Mouse (Mus musculus) intestine, embryonic 14.5 days (tissue): ENCODE results near the gene Wdr48. TPM values are rescaled to one million over a fixed set of nuclear protein-coding genes. Genes with fewer than 3 reads are reported as not detected.

Source experiments
- ATAC-seq: fragments of 200-750 bp; cut with Nextera tagmentation; replicated peaks from 2 replicates; pipeline ENCODE4 v1.8.0; 2017; ENCODE audit warnings: low read depth, moderate number of reproducible peaks, moderate TSS enrichment, moderate library complexity; ENCODE audit not compliant: low FRiP score, low TSS enrichment
- DNase-seq: peaks from one replicate; pipeline ENCODE4 v3.0.0-alpha.2; 2018; ENCODE audit warnings: low spot score
- H3K27ac ChIP-seq: fragments of 300-500 bp; sonication (generic); 2 replicates; pipeline ENCODE4 v1.5.1; 2014; ENCODE audit warnings: low read depth, mild to moderate bottlenecking, control low read depth
- H3K27me3 ChIP-seq: fragments of 300-500 bp; sonication (generic); replicated peaks from 2 replicates; pipeline ENCODE4 v1.6.1; 2014; ENCODE audit warnings: low read length, control low read depth; ENCODE audit not compliant: control insufficient read depth, insufficient read depth
- H3K36me3 ChIP-seq: fragments of 300-500 bp; sonication (generic); 2 replicates; pipeline ENCODE4 v1.6.1; 2014; ENCODE audit warnings: low read length, control low read depth; ENCODE audit not compliant: control insufficient read depth, insufficient read depth
- H3K4me1 ChIP-seq: fragments of 300-500 bp; sonication (generic); replicated peaks from 2 replicates; pipeline ENCODE4 v1.6.1; 2014; ENCODE audit warnings: low read length, control low read depth, mixed read lengths; ENCODE audit not compliant: control insufficient read depth, insufficient read depth
- H3K4me2 ChIP-seq: fragments of 300-500 bp; sonication (generic); 2 replicates; pipeline ENCODE4 v1.6.1; 2014; ENCODE audit warnings: low read length
- H3K4me3 ChIP-seq: fragments of 300-500 bp; sonication (generic); 2 replicates; pipeline ENCODE4 v1.5.1; 2014; ENCODE audit warnings: low read depth, low read length, control low read depth, mixed read lengths
- H3K9ac ChIP-seq: fragments of 300-500 bp; sonication (generic); 2 replicates; pipeline ENCODE4 v1.6.1; 2014; ENCODE audit warnings: mild to moderate bottlenecking, low read length
- H3K9me3 ChIP-seq: fragments of 300-500 bp; sonication (generic); 2 replicates; pipeline ENCODE4 v1.6.1; 2016; ENCODE audit warnings: low read length, control low read depth; ENCODE audit not compliant: control insufficient read depth
- WGBS: fragments of 180-500 bp; shearing (Covaris S2); extraction: QIAGEN DNeasy Blood & Tissue Kit; methylation state at CpG from one replicate; pipeline ENCODE4 v1.1.7; 2014; 5-methylcytosine and 5-hydroxymethylcytosine counted together
- polyA plus RNA-seq: library from polyadenylated mRNA; unstranded; fragments of >200 nt; fragmentation: Nextera tagmentation; extraction: Ambion mirVana; gene quantifications from 2 replicates; pipeline ENCODE4 v1.2.1, GENCODE M21; 2014

Gene Wdr48
- polyA plus RNA-seq = 49.0 and 51.7 TPM in 2 replicates

DNA sequence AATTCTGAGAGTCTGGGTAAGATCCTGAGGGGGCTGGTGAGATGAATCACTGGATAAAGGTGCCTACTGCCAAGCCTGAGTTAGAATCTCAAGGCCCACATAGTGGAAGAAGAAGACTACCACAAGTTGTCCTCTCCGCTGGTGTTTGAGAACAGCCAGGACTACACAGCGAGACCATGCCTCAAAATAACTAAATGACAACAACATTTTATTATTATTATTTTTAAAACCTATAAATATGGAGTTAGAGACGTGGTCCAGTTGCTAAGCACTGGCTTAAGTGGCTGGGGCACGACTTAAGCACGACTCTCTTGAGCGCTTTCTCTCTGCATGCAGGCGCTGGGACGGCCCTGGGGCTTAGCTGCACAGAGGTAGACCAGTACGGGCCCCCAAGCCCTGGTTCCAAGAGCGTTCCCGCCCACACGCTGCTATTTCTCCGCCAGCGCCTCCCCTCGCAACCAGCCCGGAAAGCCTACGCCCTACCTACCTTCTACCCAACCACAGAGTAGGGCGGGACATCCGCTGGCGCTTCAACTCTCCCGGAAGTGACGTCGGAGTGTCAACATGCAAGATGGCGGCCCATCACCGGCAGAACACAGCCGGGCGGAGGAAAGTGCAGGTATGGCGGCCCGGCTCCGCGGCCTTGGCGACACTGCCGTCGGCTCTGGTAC is at the start of gene Wdr48:
Gene Wdr48, plus strand, starts transcription at position 540 of the 671 bp plus-strand sequence.
- 3% methylated on average over 34 of the region's 34 CpGs for WGBS
- ATAC-seq (peak; percentile 98), DNase-seq (peak; percentile 97)
- Histone ChIP-seq H3K4me2 (peak within 1 kb of the TSS; percentile 95), H3K36me3 (no peaks in the 10 kb centered on the region), H3K27me3 (no peaks in the 10 kb centered on the region), H3K9ac (peak within 1 kb of the TSS; percentile 80), H3K9me3 (no peaks in the 10 kb centered on the region), H3K4me3 (peak within 1 kb of the TSS; percentile 85), H3K27ac (peak within 1 kb of the TSS; percentile 77), H3K4me1 (peaks cover 11% of the 10 kb centered on the region)

DNA sequence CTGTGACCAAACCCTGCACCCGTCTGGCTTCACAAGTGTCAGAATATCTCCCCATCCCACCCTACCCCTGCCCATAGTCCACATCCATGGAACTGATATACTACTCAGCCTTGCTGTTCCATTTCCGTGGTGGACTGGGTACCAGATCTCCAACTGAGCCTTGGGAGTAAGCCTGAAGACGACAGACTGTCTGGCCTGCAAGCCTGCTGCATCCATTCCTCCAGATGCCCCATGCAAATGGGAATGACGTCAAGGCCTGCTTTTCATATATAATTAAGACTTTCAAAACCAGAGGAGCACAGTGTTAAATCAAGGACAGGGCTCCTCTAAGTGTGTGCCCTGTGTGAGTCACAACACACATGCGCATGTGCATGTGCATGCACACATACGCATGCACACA is 47.5 kb upstream of the Wdr48 start:
- H3K36me3 ChIP-seq = no peaks in the 10 kb centered on the region
- ATAC-seq = no peak
- DNase-seq = no peak
- H3K27ac ChIP-seq = no peak overlapping the region
- 80% methylated on average over 6 of the region's 6 CpGs for WGBS
- H3K4me1 ChIP-seq = no peaks in the 10 kb centered on the region
- H3K4me2 ChIP-seq = no peak overlapping the region
- no peak overlapping the region for H3K9ac ChIP-seq
- no peaks in the 10 kb centered on the region for H3K9me3 ChIP-seq
- no peaks in the 10 kb centered on the region for H3K27me3 ChIP-seq
- H3K4me3 ChIP-seq = no peak overlapping the region

DNA sequence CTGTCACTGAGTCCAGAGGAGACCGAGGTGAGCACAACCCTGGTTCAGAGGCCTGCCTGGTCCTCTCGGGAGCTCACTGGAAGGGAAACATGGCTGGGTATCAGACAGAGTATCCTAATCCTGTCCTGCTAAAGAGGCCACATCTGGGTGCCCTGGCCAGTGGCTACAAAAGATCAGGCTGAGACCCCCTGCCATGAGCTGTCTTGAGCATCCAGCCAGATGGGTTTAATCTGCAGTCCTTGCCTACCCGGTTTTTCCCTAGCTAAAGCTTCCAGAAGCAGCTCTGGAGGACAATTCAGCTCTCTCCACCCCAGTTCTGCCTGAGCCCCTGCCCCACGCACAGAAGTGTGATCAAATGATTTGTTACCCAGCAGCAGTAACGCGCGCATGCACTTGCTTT is 46.0 kb upstream of the Wdr48 start:
- 46% methylated on average over 7 of the region's 7 CpGs for WGBS
- H3K9me3 ChIP-seq = no peaks in the 10 kb centered on the region
- H3K27me3 ChIP-seq = no peaks in the 10 kb centered on the region
- no peak overlapping the region for H3K4me2 ChIP-seq
- DNase-seq = no peak
- ATAC-seq = no peak
- no peak overlapping the region for H3K27ac ChIP-seq
- no peak overlapping the region for H3K4me3 ChIP-seq
- H3K4me1 ChIP-seq = no peaks in the 10 kb centered on the region
- no peak overlapping the region for H3K9ac ChIP-seq
- H3K36me3 ChIP-seq = no peaks in the 10 kb centered on the region

DNA sequence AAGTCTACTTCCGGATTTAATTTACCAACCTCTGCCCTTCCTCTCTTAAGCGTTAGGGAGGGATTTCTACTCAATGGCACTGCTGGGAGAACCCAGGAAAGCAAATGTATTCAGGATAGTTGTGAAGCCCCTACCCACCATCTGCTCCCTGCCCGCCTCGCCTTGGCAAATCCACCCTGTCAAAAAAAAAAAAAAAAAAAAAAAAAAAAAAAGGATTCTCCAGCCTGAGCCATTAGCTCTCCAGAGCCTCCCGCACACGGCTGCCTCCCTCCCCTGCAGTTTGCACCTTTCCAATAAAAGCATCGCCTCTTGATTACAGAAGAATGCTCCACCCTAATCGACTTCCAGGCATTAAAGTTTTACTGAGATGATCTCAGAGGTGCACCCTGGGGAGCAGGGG is 45.5 kb upstream of the Wdr48 start:
- Histone ChIP-seq H3K4me2 (no peak overlapping the region), H3K27me3 (no peaks in the 10 kb centered on the region), H3K27ac (no peak overlapping the region), H3K4me3 (no peak overlapping the region), H3K36me3 (no peaks in the 10 kb centered on the region), H3K9me3 (no peaks in the 10 kb centered on the region), H3K4me1 (no peaks in the 10 kb centered on the region), H3K9ac (no peak overlapping the region)
- DNase-seq (no peak), ATAC-seq (no peak)
- WGBS = 18% methylated on average over 8 of the region's 8 CpGs

DNA sequence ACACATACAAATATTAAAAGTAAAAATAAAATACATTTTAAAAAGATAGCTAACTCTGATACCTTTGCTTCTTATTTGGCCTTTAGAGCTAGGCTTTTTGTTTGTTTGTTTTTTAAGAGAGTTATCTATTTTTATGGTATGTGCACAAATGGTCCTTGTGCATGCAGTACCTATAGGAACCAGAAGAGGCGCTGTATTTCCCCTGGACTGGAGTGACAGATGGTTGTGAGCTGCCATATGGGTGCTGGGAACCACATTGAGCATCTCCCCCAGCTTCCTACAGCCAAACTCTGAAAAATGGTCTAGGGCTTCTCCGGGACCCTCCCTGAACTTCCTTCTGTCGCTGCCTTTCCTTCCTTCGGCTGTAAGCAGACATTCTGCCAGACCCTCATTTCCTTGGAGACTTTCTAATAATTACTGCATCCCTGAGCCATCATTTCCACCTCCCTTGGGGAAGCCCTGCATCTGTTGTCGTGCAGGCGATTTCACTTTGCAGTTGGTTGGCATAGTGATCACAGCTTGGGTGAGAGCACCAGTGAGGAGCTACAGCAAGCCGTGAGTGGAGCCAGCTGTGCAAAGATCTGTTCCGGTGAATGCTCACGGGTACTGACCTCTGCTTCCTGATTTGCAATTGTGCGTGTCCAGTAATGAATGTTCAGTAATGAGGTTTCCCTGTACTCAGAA is 42.2 kb upstream of the Wdr48 start:
- Histone ChIP-seq H3K27ac (no peak overlapping the region), H3K27me3 (no peaks in the 10 kb centered on the region), H3K4me2 (no peak overlapping the region), H3K9ac (no peak overlapping the region), H3K9me3 (no peaks in the 10 kb centered on the region), H3K36me3 (no peaks in the 10 kb centered on the region), H3K4me1 (no peaks in the 10 kb centered on the region), H3K4me3 (no peak overlapping the region)
- WGBS = 67% methylated on average over 10 of the region's 10 CpGs
- DNase-seq = no peak
- no peak for ATAC-seq

DNA sequence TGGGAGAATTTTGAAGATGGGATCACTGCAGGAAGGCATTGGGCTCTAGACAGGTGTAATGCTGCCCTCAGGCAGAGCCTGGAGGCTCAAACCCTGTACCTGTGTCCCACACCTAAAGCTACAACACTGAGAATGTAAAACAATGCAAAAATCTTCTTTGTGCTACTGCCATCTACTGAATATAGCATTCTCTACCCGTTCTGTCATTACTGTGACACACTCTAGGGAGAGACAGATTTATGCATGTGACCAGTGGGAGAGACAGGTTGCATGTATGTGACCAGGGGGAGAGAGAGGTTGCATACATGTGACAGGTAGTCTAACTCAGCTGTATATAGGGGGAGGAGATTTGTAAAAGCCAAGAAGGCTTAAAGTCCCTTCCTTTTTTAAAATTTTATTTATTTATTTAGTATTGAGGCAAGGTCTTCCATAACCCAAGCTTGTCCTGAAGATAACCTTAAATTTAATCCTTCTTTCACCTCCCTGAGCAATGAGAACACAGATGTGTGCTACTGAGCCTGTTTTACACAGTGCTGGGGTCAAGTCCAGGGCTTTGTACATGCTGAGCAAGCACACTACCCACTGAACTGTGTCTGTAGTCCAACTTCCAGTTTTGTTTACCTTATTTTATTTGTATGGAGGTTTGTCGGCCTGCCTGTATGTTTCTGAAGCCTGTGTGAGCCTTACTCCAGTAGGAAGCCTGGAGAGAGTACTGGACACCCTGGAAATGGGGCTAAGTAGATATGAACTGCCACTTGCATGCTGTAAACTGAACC is 41.4 kb upstream of the Wdr48 start:
- WGBS = 65% methylated on average over 2 of the region's 2 CpGs
- H3K9me3 ChIP-seq = no peaks in the 10 kb centered on the region
- no peaks in the 10 kb centered on the region for H3K27me3 ChIP-seq
- H3K9ac ChIP-seq = no peak overlapping the region
- H3K27ac ChIP-seq = no peak overlapping the region
- no peak overlapping the region for H3K4me2 ChIP-seq
- DNase-seq (no peak), ATAC-seq (no peak)
- H3K4me1 ChIP-seq = no peaks in the 10 kb centered on the region
- no peak overlapping the region for H3K4me3 ChIP-seq
- H3K36me3 ChIP-seq = no peaks in the 10 kb centered on the region

DNA sequence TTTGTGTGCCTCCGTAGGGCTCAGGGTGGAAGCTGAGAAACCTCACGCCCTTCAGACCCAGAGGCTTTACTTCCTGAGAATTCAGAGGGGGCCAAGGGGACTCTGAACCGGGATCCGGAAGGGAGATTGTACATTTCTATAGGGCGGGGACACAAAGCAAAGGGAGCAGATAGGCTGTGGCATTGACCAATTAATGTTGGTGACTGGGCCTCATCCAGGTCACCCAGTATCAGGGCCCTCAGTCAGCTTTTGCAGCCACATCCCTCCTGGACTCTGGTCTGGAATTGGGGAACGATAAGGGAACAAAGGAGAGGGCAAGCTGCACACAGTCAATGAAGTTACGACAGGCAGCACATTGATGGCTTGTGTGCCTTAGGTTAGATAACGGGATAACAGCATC is 40.5 kb upstream of the Wdr48 start:
- H3K4me3 ChIP-seq = no peak overlapping the region
- H3K4me1 ChIP-seq = no peaks in the 10 kb centered on the region
- H3K9ac ChIP-seq = no peak overlapping the region
- H3K36me3 ChIP-seq = no peaks in the 10 kb centered on the region
- 53% methylated on average over 8 of the region's 8 CpGs for WGBS
- DNase-seq = no peak
- H3K9me3 ChIP-seq = no peaks in the 10 kb centered on the region
- H3K4me2 ChIP-seq = no peak overlapping the region
- H3K27me3 ChIP-seq = no peaks in the 10 kb centered on the region
- ATAC-seq = peak; percentile 40; the same call in 1 of the 2 replicates
- no peak overlapping the region for H3K27ac ChIP-seq

DNA sequence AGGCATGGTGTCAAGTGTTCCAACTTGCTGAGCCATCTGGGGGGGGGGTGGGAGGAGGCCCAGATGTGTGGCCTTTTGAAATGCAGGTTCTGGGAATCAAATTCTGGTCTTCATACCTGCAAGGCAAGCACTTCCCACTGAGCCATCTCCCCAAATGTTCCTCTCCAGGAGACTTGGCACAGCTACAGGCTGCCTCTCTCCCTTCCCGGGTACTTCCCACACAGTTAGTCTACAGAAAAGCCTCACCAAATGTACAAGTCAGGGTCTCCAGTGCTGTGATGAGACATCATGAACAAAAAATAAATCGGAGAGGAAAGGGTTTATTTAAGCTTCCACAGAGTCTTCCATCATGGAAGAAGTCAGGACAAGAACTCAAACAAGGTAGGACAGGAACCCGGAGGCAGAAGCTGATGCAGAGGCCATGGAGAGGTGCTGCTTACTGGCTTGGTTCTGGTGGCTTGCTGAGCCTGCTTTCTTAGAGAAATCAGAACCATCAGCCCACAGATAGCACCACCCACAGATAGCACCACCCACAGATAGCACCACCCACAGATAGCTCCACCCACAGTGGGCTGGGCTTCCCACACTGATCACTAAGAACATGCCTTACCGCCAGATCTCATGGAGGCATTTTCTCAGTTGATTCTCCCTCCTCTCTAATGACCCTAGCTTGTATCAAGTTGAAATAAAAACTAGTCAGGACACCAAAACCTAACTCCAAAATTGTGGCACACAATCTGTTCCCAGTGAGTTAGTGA is 7.4 kb upstream of the Wdr48 start:
- Histone ChIP-seq H3K9ac (no peak overlapping the region), H3K4me1 (no peaks in the 10 kb centered on the region), H3K36me3 (no peaks in the 10 kb centered on the region), H3K27me3 (no peaks in the 10 kb centered on the region), H3K9me3 (no peaks in the 10 kb centered on the region), H3K27ac (no peak overlapping the region), H3K4me3 (no peak overlapping the region), H3K4me2 (no peak overlapping the region)
- no peak for DNase-seq
- 68% methylated on average over 4 of the region's 4 CpGs for WGBS
- ATAC-seq = no peak
